Mouse (Mus musculus) liver, adult 2 months (tissue): ENCODE results near the gene Eps8l3. TPM values are rescaled to one million over a fixed set of nuclear protein-coding genes. Genes with fewer than 3 reads are reported as not detected.
A peak's percentile ranks its signal among the peaks of the same experiment; 100 is the strongest.

Experiments
- DNase-seq: peaks from one replicate; pipeline ENCODE4 v3.0.0-alpha.2; 2011; ENCODE audit warnings: low read depth, low spot score; ENCODE audit errors: extremely low read depth
- H3K27ac ChIP-seq: fragments of 200-500 bp; replicated peaks from 2 replicates; pipeline ENCODE4 v1.5.1; 2012; ENCODE audit warnings: low read depth, mild to moderate bottlenecking, control low read depth, inconsistent platforms, low read length; ENCODE audit not compliant: insufficient read depth
- H3K27me3 ChIP-seq: fragments of 200-500 bp; 2 replicates; pipeline ENCODE4 v1.6.1; 2012; ENCODE audit warnings: mild to moderate bottlenecking, moderate library complexity, low read length, inconsistent platforms; ENCODE audit not compliant: control insufficient read depth, insufficient read depth
- H3K36me3 ChIP-seq: fragments of 200-500 bp; 2 replicates; pipeline ENCODE4 v1.6.1; 2012; ENCODE audit warnings: low read length, inconsistent platforms; ENCODE audit not compliant: control insufficient read depth, insufficient read depth
- H3K4me1 ChIP-seq: fragments of 200-500 bp; 2 replicates; pipeline ENCODE4 v1.6.1; 2011; ENCODE audit warnings: low read length; ENCODE audit not compliant: control insufficient read depth, insufficient read depth
- H3K4me3 ChIP-seq: fragments of 200-500 bp; 2 replicates; pipeline ENCODE4 v1.5.1; 2011; ENCODE audit warnings: low read depth, mild to moderate bottlenecking, control low read depth, low read length, moderate library complexity; ENCODE audit not compliant: insufficient read depth
- H3K79me2 ChIP-seq: fragments of 200-500 bp; 2 replicates; pipeline ENCODE4 v1.6.1; 2012; ENCODE audit warnings: inconsistent platforms, mild to moderate bottlenecking, low read length, moderate library complexity; ENCODE audit not compliant: control insufficient read depth, insufficient read depth
- H3K9ac ChIP-seq: fragments of 200-500 bp; 2 replicates; pipeline ENCODE4 v1.6.1; 2012; ENCODE audit warnings: low read depth, mild to moderate bottlenecking, control low read depth, inconsistent platforms, low read length
- CTCF ChIP-seq: fragments of 200-500 bp; IDR thresholded peaks from 2 replicates; pipeline ENCODE4 v1.5.1; 2011; ENCODE audit warnings: low read depth, low read length, control low read depth
- POLR2A ChIP-seq: fragments of 200-500 bp; IDR thresholded peaks from 2 replicates; pipeline ENCODE4 v1.6.1; 2011; ENCODE audit warnings: low read length, control low read depth; ENCODE audit not compliant: insufficient read depth; ENCODE audit errors: extremely low read depth
- WGBS: fragments of 180-500 bp; shearing (Covaris S2); methylation state at CpG from one replicate; pipeline ENCODE4 v1.1.7; 2018; 5-methylcytosine and 5-hydroxymethylcytosine counted together
- polyA plus RNA-seq: library from polyadenylated mRNA; depleted of rRNA; stranded (reverse); fragments of >200 nt; gene quantifications from 2 replicates; pipeline ENCODE4 v1.2.3, GENCODE M21; 2012
- total RNA-seq: library from RNA; depleted of rRNA; stranded (reverse); fragments of >200 nt; gene quantifications from 2 replicates; pipeline ENCODE4 v1.2.3, GENCODE M21; 2014

Eps8l3 gene
- total and polyA plus RNA-seq, 2 experiments, result under 0.01 to 0.07 TPM

GRCm38 (mm10) chr3:107928691-107929090 is 51.7 kb downstream of the Eps8l3 start:
- no peaks in the 10 kb centered on the region for H3K27me3 ChIP-seq
- no peak overlapping the region for H3K27ac ChIP-seq
- no peak overlapping the region for H3K9ac ChIP-seq
- DNase-seq, result no peak
- TF ChIP-seq POLR2A, result no peak
- no peak for TF ChIP-seq CTCF
- H3K4me3 ChIP-seq, result no peak overlapping the region
- no peaks in the 10 kb centered on the region for H3K36me3 ChIP-seq
- H3K4me1 ChIP-seq, result peaks cover 4% of the 10 kb centered on the region; the same call in 1 of the 2 replicates
- WGBS, result 92% methylated on average over 11 of the region's 11 CpGs
- H3K79me2 ChIP-seq, result no peaks in the 10 kb centered on the region

GRCm38 (mm10) chr3:107929243-107929642 is 52.2 kb downstream of the Eps8l3 start:
- no peak for TF ChIP-seq POLR2A
- TF ChIP-seq CTCF, result no peak
- Histone ChIP-seq H3K36me3 (no peaks in the 10 kb centered on the region), H3K9ac (no peak overlapping the region), H3K27ac (no peak overlapping the region), H3K27me3 (no peaks in the 10 kb centered on the region), H3K4me3 (no peak overlapping the region), H3K79me2 (no peaks in the 10 kb centered on the region), H3K4me1 (peaks cover 4% of the 10 kb centered on the region; the same call in 1 of the 2 replicates)
- 91% methylated on average over 4 of the region's 4 CpGs for WGBS
- DNase-seq, result no peak

GRCm38 (mm10) chr3:107929731-107930130 is 52.7 kb downstream of the Eps8l3 start:
- 53% methylated on average over 4 of the region's 4 CpGs for WGBS
- TF ChIP-seq CTCF, result no peak
- TF ChIP-seq POLR2A, result no peak
- no peak for DNase-seq

GRCm38 (mm10) chr3:107931134-107931533 is 54.1 kb downstream of the Eps8l3 start:
- no peak for DNase-seq
- Histone ChIP-seq H3K4me3 (peak overlapping the region; percentile 25; the same call in 1 of the 2 replicates), H3K4me1 (peaks cover 4% of the 10 kb centered on the region; the same call in 1 of the 2 replicates), H3K27ac (peak overlapping the region; percentile 18), H3K9ac (peak overlapping the region; percentile 12; the same call in 1 of the 2 replicates), H3K27me3 (no peaks in the 10 kb centered on the region), H3K79me2 (no peaks in the 10 kb centered on the region), H3K36me3 (no peaks in the 10 kb centered on the region)
- WGBS, result 23% methylated on average over 2 of the region's 2 CpGs
- TF ChIP-seq POLR2A, result no peak
- no peak for TF ChIP-seq CTCF

More at GRCm38 (mm10) chr3:107929731-107930130, 52.7 kb downstream of the Eps8l3 start:
- H3K4me3 ChIP-seq, result no peak overlapping the region
- H3K9ac ChIP-seq, result no peak overlapping the region
- H3K36me3 ChIP-seq, result no peaks in the 10 kb centered on the region
- peaks cover 4% of the 10 kb centered on the region; the same call in 1 of the 2 replicates for H3K4me1 ChIP-seq
- no peak overlapping the region for H3K27ac ChIP-seq
- no peaks in the 10 kb centered on the region for H3K79me2 ChIP-seq
- no peaks in the 10 kb centered on the region for H3K27me3 ChIP-seq

GRCm38 (mm10) chr3:107931670-107932069 is 54.6 kb downstream of the Eps8l3 start, which contains the start of gene Gstm7:
Gene Gstm7, minus strand, starts transcription at chr3:107931817.
- Histone ChIP-seq H3K36me3 (no peaks in the 10 kb centered on the region), H3K9ac (peak within 1 kb of the TSS; percentile 12; the same call in 1 of the 2 replicates), H3K27ac (peak within 1 kb of the TSS; percentile 32), H3K79me2 (no peaks in the 10 kb centered on the region), H3K4me1 (peaks cover 4% of the 10 kb centered on the region; the same call in 1 of the 2 replicates), H3K4me3 (peak within 1 kb of the TSS; percentile 25; the same call in 1 of the 2 replicates), H3K27me3 (no peaks in the 10 kb centered on the region)
- TF ChIP-seq CTCF (peak; percentile 20; the same call in 1 of the 2 replicates), POLR2A (no peak)
- DNase-seq, result peak; percentile 98
- WGBS, result 3% methylated on average over 10 of the region's 10 CpGs

- H3K9ac ChIP-seq, result peak overlapping the region; percentile 7; the same call in 1 of the 2 replicates
- TF ChIP-seq CTCF (no peak), POLR2A (no peak)
- H3K27ac ChIP-seq, result peak overlapping the region; percentile 32
- H3K79me2 ChIP-seq, result no peaks in the 10 kb centered on the region
- H3K36me3 ChIP-seq, result no peaks in the 10 kb centered on the region
- H3K27me3 ChIP-seq, result no peaks in the 10 kb centered on the region
- no peak overlapping the region; the same call in 1 of the 2 replicates for H3K4me3 ChIP-seq
- WGBS, result 36% methylated on average over 6 of the region's 6 CpGs
- peak; percentile 83 for DNase-seq
- H3K4me1 ChIP-seq, result peaks cover 4% of the 10 kb centered on the region; the same call in 1 of the 2 replicates
Observed at GRCm38 (mm10) chr3:107932128-107932527, 55.1 kb downstream of the Eps8l3 start.
